Mouse (Mus musculus) MEL (cell line): Measurements from ENCODE around the gene Smoc1. TPM values are rescaled to one million over a fixed set of nuclear protein-coding genes. Genes with fewer than 3 reads are reported as not detected.

Experiments used
- DNase-seq: peaks from one replicate; pipeline ENCODE4 v3.0.0; 2011; ENCODE audit warnings: low read depth, low spot score
- H3K27ac ChIP-seq: 2 replicates; pipeline ENCODE4 v1.5.1; 2012; ENCODE audit warnings: low read depth, mild to moderate bottlenecking, control low read depth, low read length, moderate library complexity; ENCODE audit not compliant: control insufficient read depth
- H3K27me3 ChIP-seq, 2 experiments: fragments of 150-350 bp in 1 of 2; sonication (generic) in 1 of 2; 2 replicates each; pipeline ENCODE4 v1.6.1; 2012; ENCODE audit warnings: low read length in 2 of 2, mild to moderate bottlenecking in 2 of 2, improper control_type of control experiment in 1 of 2, moderate library complexity in 1 of 2; ENCODE audit not compliant: insufficient read depth in 2 of 2, control insufficient read depth in 1 of 2
- H3K36me3 ChIP-seq, 2 experiments: 2 replicates each; pipeline ENCODE4 v1.6.1; 2012 to 2014; ENCODE audit warnings: low read length in 2 of 2, improper control_type of control experiment in 1 of 2, inconsistent platforms in 1 of 2, mild to moderate bottlenecking in 1 of 2; ENCODE audit not compliant: insufficient read depth in 2 of 2, control insufficient read depth in 1 of 2
- H3K4me1 ChIP-seq, 2 experiments: fragments of 150-350 bp in 1 of 2; sonication (generic) in 1 of 2; 2 replicates each; pipeline ENCODE4 v1.6.1; 2012; ENCODE audit warnings: low read length in 2 of 2, improper control_type of control experiment in 1 of 2, mild to moderate bottlenecking in 1 of 2; ENCODE audit not compliant: insufficient read depth in 2 of 2, control insufficient read depth in 1 of 2
- H3K4me3 ChIP-seq, 2 experiments: fragments of 150-350 bp in 1 of 2; sonication (generic) in 1 of 2; 2 replicates each; pipeline ENCODE4 v1.5.1; 2012; ENCODE audit warnings: low read depth in 2 of 2, low read length in 2 of 2, mild to moderate bottlenecking in 2 of 2, moderate library complexity in 2 of 2, control low read depth in 1 of 2, improper control_type of control experiment in 1 of 2; ENCODE audit not compliant: control insufficient read depth in 1 of 2, insufficient read depth in 1 of 2
- H3K79me2 ChIP-seq: 2 replicates; pipeline ENCODE4 v1.6.1; 2012; ENCODE audit warnings: mild to moderate bottlenecking, low read length, moderate library complexity; ENCODE audit not compliant: control insufficient read depth, poor library complexity, insufficient read depth
- H3K9ac ChIP-seq: 2 replicates; pipeline ENCODE4 v1.6.1; 2012; ENCODE audit warnings: low read depth, mild to moderate bottlenecking, control low read depth, low read length, moderate library complexity; ENCODE audit not compliant: control insufficient read depth, poor library complexity, severe bottlenecking
- H3K9me3 ChIP-seq: fragments of 150-350 bp; sonication (generic); replicated peaks from 2 replicates; pipeline ENCODE4 v1.6.1; 2012; ENCODE audit warnings: mild to moderate bottlenecking, low read length, improper control_type of control experiment, moderate library complexity; ENCODE audit not compliant: insufficient read depth
- CHD1 ChIP-seq: IDR thresholded peaks from 2 replicates; pipeline ENCODE4 v1.6.1; 2012; ENCODE audit warnings: low read depth, mild to moderate bottlenecking, inconsistent platforms, low read length, improper control_type of control experiment
- CHD2 ChIP-seq: IDR thresholded peaks from 2 replicates; pipeline ENCODE4 v1.6.1; 2011; ENCODE audit warnings: low read length, improper control_type of control experiment
- GABPA ChIP-seq: IDR thresholded peaks from 2 replicates; pipeline ENCODE4 v1.6.1; 2012; ENCODE audit warnings: low read depth, mild to moderate bottlenecking, inconsistent platforms, low read length, improper control_type of control experiment, moderate library complexity
- KAT2A ChIP-seq: conservative IDR thresholded peaks from 2 replicates; pipeline ENCODE4 v1.6.1; 2012; ENCODE audit warnings: low read depth, low read length, improper control_type of control experiment, inconsistent platforms
- MAFK ChIP-seq: IDR thresholded peaks from 2 replicates; pipeline ENCODE4 v1.6.1; 2011; ENCODE audit warnings: low read depth, mild to moderate bottlenecking, low read length, improper control_type of control experiment, borderline replicate concordance
- MAZ ChIP-seq: IDR thresholded peaks from 2 replicates; pipeline ENCODE4 v1.6.1; 2012; ENCODE audit warnings: low read depth, mild to moderate bottlenecking, inconsistent platforms, low read length, improper control_type of control experiment
- MEF2A ChIP-seq: IDR thresholded peaks from 2 replicates; pipeline ENCODE4 v1.6.1; 2014; ENCODE audit warnings: low read depth, mild to moderate bottlenecking, inconsistent platforms, low read length, improper control_type of control experiment; ENCODE audit not compliant: poor library complexity, insufficient replicate concordance, severe bottlenecking; ENCODE audit errors: extremely low read depth
- MXI1 ChIP-seq: IDR thresholded peaks from 2 replicates; pipeline ENCODE4 v1.6.1; 2011; ENCODE audit warnings: mild to moderate bottlenecking, low read depth, low read length, improper control_type of control experiment
- NRF1 ChIP-seq: IDR thresholded peaks from 2 replicates; pipeline ENCODE4 v1.6.1; 2014; ENCODE audit warnings: low read depth, mild to moderate bottlenecking, inconsistent platforms, low read length, improper control_type of control experiment, moderate library complexity; ENCODE audit not compliant: poor library complexity, insufficient read depth, severe bottlenecking
- POLR2A ChIP-seq, 2 experiments: IDR thresholded peaks; 2 replicates each; pipeline ENCODE4 v1.6.1; 2011 to 2012; ENCODE audit warnings: low read length in 2 of 2, mild to moderate bottlenecking in 2 of 2, control low read depth in 1 of 2, improper control_type of control experiment in 1 of 2, low read depth in 1 of 2, moderate library complexity in 1 of 2; ENCODE audit not compliant: control insufficient read depth in 1 of 2, insufficient read depth in 1 of 2, poor library complexity in 1 of 2
- RAD21 ChIP-seq: IDR thresholded peaks from 2 replicates; pipeline ENCODE4 v1.6.1; 2011; ENCODE audit warnings: mild to moderate bottlenecking, low read depth, low read length, improper control_type of control experiment
- TAL1 ChIP-seq: IDR thresholded peaks from 2 replicates; pipeline ENCODE4 v1.6.1; 2012; ENCODE audit warnings: mild to moderate bottlenecking, inconsistent platforms, low read length, moderate library complexity, mixed read lengths
- UBTF ChIP-seq: IDR thresholded peaks from 2 replicates; pipeline ENCODE4 v1.6.1; 2012; ENCODE audit warnings: low read depth, mild to moderate bottlenecking, inconsistent platforms, low read length, improper control_type of control experiment, moderate library complexity, borderline replicate concordance; ENCODE audit not compliant: insufficient read depth
- ZMIZ1 ChIP-seq: IDR thresholded peaks from 2 replicates; pipeline ENCODE4 v1.6.1; 2012; ENCODE audit warnings: low read depth, mild to moderate bottlenecking, inconsistent platforms, low read length, improper control_type of control experiment, moderate library complexity
- ZNF384 ChIP-seq: IDR thresholded peaks from 2 replicates; pipeline ENCODE4 v1.6.1; 2012; ENCODE audit warnings: low read depth, mild to moderate bottlenecking, inconsistent platforms, low read length, improper control_type of control experiment
- polyA plus RNA-seq, 2 experiments: library from polyadenylated mRNA; stranded (reverse) in 1 of 2; unstranded in 1 of 2; fragments of >175 nt in 1 of 2; fragments of >200 nt in 1 of 2; gene quantifications; 2 replicates each; pipeline versions ENCODE4 v1.2.1 to v1.2.4; 2012; ENCODE audit warnings: low replicate concordance in 2 of 2, low read depth in 1 of 2; ENCODE audit not compliant: insufficient read length in 2 of 2, insufficient read depth in 1 of 2, missing spikeins in 1 of 2
- total RNA-seq: library from RNA; depleted of rRNA; stranded (reverse); fragments of 300-350 nt; gene quantifications from 2 replicates; pipeline ENCODE4 v1.2.3, GENCODE M21; 2012

Smoc1 gene
- total and polyA plus RNA-seq, 3 experiments = 18.8 to 23.3 TPM; not detected in 1

GRCm38 (mm10) chr12:81112321-81112720, 85.7 kb downstream of the Smoc1 start:
- Histone ChIP-seq H3K36me3 (peaks cover 0 to 2% of the 10 kb centered on the region in 2 experiments; a peak in 2 of 4 replicates), H3K27ac (no peak overlapping the region), H3K9ac (no peak overlapping the region), H3K9me3 (no peaks in the 10 kb centered on the region), H3K79me2 (no peaks in the 10 kb centered on the region), H3K4me1 (no peaks in the 10 kb centered on the region), H3K27me3 (no peaks in the 10 kb centered on the region), H3K4me3 (no peak overlapping the region)
- TF ChIP-seq UBTF = no peak
- TF ChIP-seq GABPA = no peak
- no peak for TF ChIP-seq NRF1
- TF ChIP-seq MEF2A = no peak
- TF ChIP-seq CHD1 = no peak
- TF ChIP-seq POLR2A (IDR thresholded peaks at IDR 0.05; ENCODE audit: control insufficient read depth in 1 of 2, insufficient read depth in 1 of 2, low read depth in 1 of 2, low read length in 2 of 2, poor library complexity in 1 of 2) = no peak
- TF ChIP-seq CHD2 = no peak
- no peak for TF ChIP-seq ZNF384
- TF ChIP-seq TAL1 = no peak
- no peak for TF ChIP-seq KAT2A
- no peak for TF ChIP-seq MAZ
- TF ChIP-seq ZMIZ1 = no peak
- DNase-seq = no peak

- no peak for TF ChIP-seq MXI1
- TF ChIP-seq MAFK = peak; percentile 96
- Histone ChIP-seq H3K9me3 (no peaks in the 10 kb centered on the region), H3K27me3 (no peaks in the 10 kb centered on the region), H3K36me3 (peaks cover 0 to 3% of the 10 kb centered on the region in 2 experiments; a peak in 2 of 4 replicates), H3K79me2 (no peaks in the 10 kb centered on the region), H3K4me3 (no peak overlapping the region), H3K4me1 (no peaks in the 10 kb centered on the region), H3K27ac (no peak overlapping the region), H3K9ac (no peak overlapping the region)
- DNase-seq = no peak
Observed at GRCm38 (mm10) chr12:81120301-81120700, 93.7 kb downstream of the Smoc1 start.

- no peak overlapping the region for H3K9ac ChIP-seq
- TF ChIP-seq RAD21 = no peak
- TF ChIP-seq, all 39 proteins: peak for 0
- Histone ChIP-seq H3K4me1 (no peaks in the 10 kb centered on the region), H3K36me3 (peaks cover 0 to 3% of the 10 kb centered on the region in 2 experiments; a peak in 2 of 4 replicates), H3K27ac (no peak overlapping the region), H3K79me2 (no peaks in the 10 kb centered on the region), H3K4me3 (no peak overlapping the region), H3K9me3 (no peaks in the 10 kb centered on the region), H3K27me3 (no peaks in the 10 kb centered on the region)
- no peak for DNase-seq
Observed at GRCm38 (mm10) chr12:81123793-81124192, 97.2 kb downstream of the Smoc1 start.
